In the genomic region with DNA sequence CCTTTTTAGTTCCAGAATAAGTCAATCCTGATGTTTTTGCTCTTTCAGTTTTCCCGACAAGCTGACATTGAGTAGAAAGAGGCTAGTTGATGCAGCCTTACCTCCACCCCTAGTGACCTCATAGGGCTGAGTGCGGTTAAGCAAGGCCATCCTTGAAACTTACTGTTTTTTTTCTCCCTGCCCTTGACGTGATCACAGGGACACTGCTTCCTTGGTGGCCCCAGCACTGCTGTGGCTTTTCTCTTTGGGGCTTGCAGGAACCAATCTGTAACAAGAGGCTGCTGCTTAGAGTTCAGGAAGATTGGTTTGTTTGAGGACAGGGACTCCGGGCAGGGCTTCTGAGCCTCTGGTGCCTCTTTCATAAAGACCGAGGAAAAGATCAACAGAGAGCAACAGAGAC, we compare ENCODE assay signal across 24 mouse cellular contexts. TPM values are rescaled to one million over a fixed set of nuclear protein-coding genes. Genes with fewer than 3 reads are reported as not detected.
DNase-seq lines count a peak whose midpoint lies in the region; ATAC-seq lines count a peak whose summit lies in the region.
"Had no signal": no experiment of that assay in that cellular context is flagged by ENCODE, and none has a peak within 500 bp of the region (broad histone marks: within the 10 kb centered on the region; RNA-seq: fewer than 3 reads in every experiment).

No protein-coding gene starts in this region.

- no peak for ATAC-seq in kidney, embryonic 14.5 days (ENCODE audit: low FRiP score, low TSS enrichment)
- ATAC-seq in limb, embryonic 11.5 days (ENCODE audit: insufficient number of reproducible peaks, low FRiP score, low TSS enrichment, low read depth), result no peak
- no peak for ATAC-seq in intestine, embryonic 16.5 days

- no peaks in the 10 kb centered on the region; the same call in 1 of the 2 replicates for H3K4me1 ChIP-seq in kidney, embryonic 14.5 days (ENCODE audit: control insufficient read depth, insufficient read depth, low read length)
- peaks cover 17% of the 10 kb centered on the region for H3K4me1 ChIP-seq in limb, embryonic 11.5 days (ENCODE audit: control insufficient read depth, insufficient read depth, low read length)
- H3K4me1 ChIP-seq in intestine, embryonic 16.5 days (ENCODE audit: control insufficient read depth, insufficient read depth, low read length), result no peaks in the 10 kb centered on the region
- H3K4me1 ChIP-seq: hindbrain, embryonic 13.5 days had no signal

- no peak overlapping the region for H3K9ac ChIP-seq in kidney, embryonic 14.5 days (ENCODE audit: low read depth, low read length)
- H3K9ac ChIP-seq in limb, embryonic 11.5 days (ENCODE audit: low read length), result no peak overlapping the region
- H3K9ac ChIP-seq in intestine, embryonic 16.5 days (ENCODE audit: low read depth, low read length), result no peak overlapping the region
- H3K9ac ChIP-seq: hindbrain, embryonic 13.5 days; intestine, embryonic 15.5 days; limb, embryonic 15.5 days; neural tube, embryonic 12.5 days had no signal

- H3K4me3 ChIP-seq in kidney, embryonic 14.5 days (ENCODE audit: low read length), result no peak overlapping the region
- no peak overlapping the region for H3K4me3 ChIP-seq in limb, embryonic 11.5 days (ENCODE audit: low read depth, low read length)
- H3K4me3 ChIP-seq in intestine, embryonic 16.5 days (ENCODE audit: low read length), result no peak overlapping the region
- H3K4me3 ChIP-seq: hindbrain, embryonic 13.5 days; intestine, embryonic 15.5 days; limb, embryonic 15.5 days; neural tube, embryonic 12.5 days had no signal

- peak overlapping the region; percentile 66; the same call in 1 of the 2 replicates for H3K27ac ChIP-seq in kidney, embryonic 14.5 days (ENCODE audit: low read depth, low read length)
- peak overlapping the region; percentile 30; the same call in 1 of the 2 replicates for H3K27ac ChIP-seq in limb, embryonic 11.5 days (replicated peaks; ENCODE audit: low read depth, low read length)
- no peak overlapping the region; the same call in 1 of the 2 replicates for H3K27ac ChIP-seq in intestine, embryonic 16.5 days (ENCODE audit: low read length)
- H3K27ac ChIP-seq: hindbrain, embryonic 13.5 days; intestine, embryonic 15.5 days; limb, embryonic 15.5 days; macrophage; neural tube, embryonic 12.5 days had no signal

- no peak for DNase-seq in kidney, adult 9 months
- peak; percentile 65 for DNase-seq in adrenal gland, postnatal 10 days
- DNase-seq in adrenal gland, postnatal 36 days, result peak; percentile 72 to 74
- peak; percentile 28 for DNase-seq in limb, embryonic 11.5 days (ENCODE audit: low spot score)
- DNase-seq in left cerebral cortex, adult 8-10 months (ENCODE audit: low spot score in 2 of 2), result no peak
- no peak for DNase-seq in lung, postnatal 36 days
- DNase-seq: gastrocnemius, postnatal 10 days; right cerebral cortex, postnatal 25 days had no signal

- no peaks in the 10 kb centered on the region for H3K27me3 ChIP-seq in kidney, embryonic 14.5 days (ENCODE audit: control insufficient read depth, insufficient read depth, low read length)
- H3K27me3 ChIP-seq in limb, embryonic 11.5 days (ENCODE audit: control insufficient read depth, insufficient read depth, low read length), result no peaks in the 10 kb centered on the region
- H3K27me3 ChIP-seq in intestine, embryonic 16.5 days (replicated peaks; ENCODE audit: control insufficient read depth, insufficient read depth, low read length), result no peaks in the 10 kb centered on the region
- H3K27me3 ChIP-seq: hindbrain, embryonic 13.5 days; intestine, embryonic 15.5 days; limb, embryonic 15.5 days; neural tube, embryonic 12.5 days had no signal

- H3K4me2 ChIP-seq in kidney, embryonic 14.5 days (replicated peaks; ENCODE audit: low read depth, low read length), result no peak overlapping the region
- H3K4me2 ChIP-seq in limb, embryonic 11.5 days (ENCODE audit: low read depth, severe bottlenecking), result no peak overlapping the region
- no peak overlapping the region for H3K4me2 ChIP-seq in intestine, embryonic 16.5 days (ENCODE audit: low read depth, low read length)
- H3K4me2 ChIP-seq: hindbrain, embryonic 13.5 days; intestine, embryonic 15.5 days; limb, embryonic 15.5 days; midbrain, embryonic 11.5 days; neural tube, embryonic 12.5 days had no signal

- H3K9me3 ChIP-seq in kidney, embryonic 14.5 days (ENCODE audit: control insufficient read depth, low read length), result no peaks in the 10 kb centered on the region
- H3K9me3 ChIP-seq in limb, embryonic 11.5 days (ENCODE audit: control insufficient read depth, low read length), result no peaks in the 10 kb centered on the region
- no peaks in the 10 kb centered on the region for H3K9me3 ChIP-seq in intestine, embryonic 16.5 days (ENCODE audit: control insufficient read depth, low read length)
- H3K9me3 ChIP-seq: G1E; hindbrain, embryonic 13.5 days; intestine, embryonic 15.5 days; limb, embryonic 15.5 days; neural tube, embryonic 12.5 days had no signal

- H3K36me3 ChIP-seq in kidney, embryonic 14.5 days (ENCODE audit: control insufficient read depth, insufficient read depth, low read length), result no peaks in the 10 kb centered on the region
- no peaks in the 10 kb centered on the region for H3K36me3 ChIP-seq in limb, embryonic 11.5 days (ENCODE audit: control insufficient read depth, insufficient read depth, low read length)
- no peaks in the 10 kb centered on the region for H3K36me3 ChIP-seq in intestine, embryonic 16.5 days (ENCODE audit: control insufficient read depth, insufficient read depth, low read length)
- H3K36me3 ChIP-seq: hindbrain, embryonic 13.5 days; intestine, embryonic 15.5 days; limb, embryonic 15.5 days; neural tube, embryonic 12.5 days had no signal

- 41% methylated on average over 5 of the region's 5 CpGs for WGBS in kidney, embryonic 14.5 days
- 13% methylated on average over 5 of the region's 5 CpGs for WGBS in limb, embryonic 11.5 days
- 42% methylated on average over 5 of the region's 5 CpGs for WGBS in intestine, embryonic 16.5 days

RNA-seq across cellular contexts. Expression of a gene that starts 3.5 kb away (rescaled TPM):
- polyA plus RNA-seq in kidney, embryonic 14.5 days (2014; fragmentation: Nextera tagmentation; extraction: Ambion mirVana), result 5.3 and 6.8 TPM in 2 replicates
- 100 to 1,000 TPM; 391 to 441 TPM for total RNA-seq in adrenal gland, postnatal 10 days (2021)
- 100 to 1,000 TPM; 342 to 355 TPM for total RNA-seq in adrenal gland, postnatal 36 days (2021)
- polyA plus RNA-seq in limb, embryonic 11.5 days (2014; fragmentation: Nextera tagmentation; extraction: Ambion mirVana), result 4.2 and 4.5 TPM in 2 replicates
- 10 to 100 TPM in 1 of 4 experiments, 1 to 10 TPM in 3; 8.2 to 10.7 (median 8.8) TPM for total RNA-seq in left cerebral cortex, adult 8-10 months (2022)
- polyA plus RNA-seq in intestine, embryonic 16.5 days (2015; fragmentation: Nextera tagmentation; extraction: Ambion mirVana), result 9.1 and 11.8 TPM in 2 replicates

RNA-seq across cellular contexts. Expression of a gene that starts 10.7 kb away (rescaled TPM):
- polyA plus RNA-seq in kidney, embryonic 14.5 days (2014; fragmentation: Nextera tagmentation; extraction: Ambion mirVana), result 0.27 and 0.30 TPM in 2 replicates
- total RNA-seq in adrenal gland, postnatal 10 days (2021), result not detected
- total RNA-seq in adrenal gland, postnatal 36 days (2021), result not detected
- polyA plus RNA-seq in limb, embryonic 11.5 days (2014; fragmentation: Nextera tagmentation; extraction: Ambion mirVana), result 0.33 and 0.44 TPM in 2 replicates
- not detected for total RNA-seq in left cerebral cortex, adult 8-10 months (2022)
- 0.18 and 0.43 TPM in 2 replicates for polyA plus RNA-seq in intestine, embryonic 16.5 days (2015; fragmentation: Nextera tagmentation; extraction: Ambion mirVana)
- total RNA-seq: G1E; gastrocnemius, postnatal 10 days; heart, adult 8-10 months; heart, postnatal 14 days; monocyte, adult 5-6 weeks had no signal
- polyA plus RNA-seq: cerebellum, adult 2 months; G1E; intestine, embryonic 15.5 days; macrophage had no signal

RNA-seq across cellular contexts. Expression of a gene that starts 32.5 kb away (rescaled TPM):
- polyA plus RNA-seq in kidney, embryonic 14.5 days (2014; fragmentation: Nextera tagmentation; extraction: Ambion mirVana), result not detected in 2 replicates
- not detected for total RNA-seq in adrenal gland, postnatal 10 days (2021)
- not detected for total RNA-seq in adrenal gland, postnatal 36 days (2021)
- not detected in 2 replicates for polyA plus RNA-seq in limb, embryonic 11.5 days (2014; fragmentation: Nextera tagmentation; extraction: Ambion mirVana)
- total RNA-seq in left cerebral cortex, adult 8-10 months (2022), result not detected
- 0.69 and 1.1 TPM in 2 replicates for polyA plus RNA-seq in intestine, embryonic 16.5 days (2015; fragmentation: Nextera tagmentation; extraction: Ambion mirVana)
- total RNA-seq: G1E; gastrocnemius, postnatal 10 days; heart, adult 8-10 months; heart, postnatal 14 days; monocyte, adult 5-6 weeks had no signal
- polyA plus RNA-seq: cerebellum, adult 2 months; G1E; hindbrain, embryonic 13.5 days; large intestine, adult 2 months; liver, embryonic 16.5 days; macrophage; midbrain, embryonic 11.5 days; neural tube, embryonic 12.5 days; urinary bladder, adult 2 months had no signal

Comparison
In these comparisons a context has a peak if more than half of its experiments do, and no peak if none do; other contexts are left out.
1. DNase-seq: peak in adrenal gland, postnatal 10 days (single experiment), adrenal gland, postnatal 36 days (2 of 2) and limb, embryonic 11.5 days (single experiment); none in kidney, adult 9 months (single experiment), left cerebral cortex, adult 8-10 months (0 of 2) and lung, postnatal 36 days (single experiment).
2. RNA of a gene that starts 3.5 kb away (total RNA-seq): 391 to 441 TPM in adrenal gland, postnatal 10 days and 342 to 355 TPM in adrenal gland, postnatal 36 days; 8.2 to 10.7 TPM in left cerebral cortex, adult 8-10 months; every median in the first group is over 10 times any median in the second.